Mouse (Mus musculus) spleen, adult 2 months (tissue): ENCODE results near the gene Baat.

Source experiments
- CTCF ChIP-seq: fragments of 200-500 bp; IDR thresholded peaks from 2 replicates; pipeline ENCODE4 v1.5.1; 2011; ENCODE audit warnings: mild to moderate bottlenecking, inconsistent platforms; ENCODE audit not compliant: insufficient read depth, insufficient read length, insufficient replicate concordance; ENCODE audit errors: extremely low read depth
- POLR2A ChIP-seq: fragments of 200-500 bp; IDR thresholded peaks from 2 replicates; pipeline ENCODE4 v1.6.1; 2011; ENCODE audit warnings: low read depth, low read length, inconsistent platforms

- TF ChIP-seq POLR2A (peak; percentile 46; the same call in 1 of the 2 replicates), CTCF (no peak)
Measured at GRCm38 (mm10) chr4:49520572-49521340, 14.4 kb upstream of the Baat start, which contains the start of the genes Mrpl50 and Zfp189.
